Mouse (Mus musculus) forebrain, postnatal 0 days (tissue): ENCODE data around the gene Exoc6b. TPM values are rescaled to one million over a fixed set of nuclear protein-coding genes. Genes with fewer than 3 reads are reported as not detected.

ENCODE experiments used
- ATAC-seq: fragments of 200-750 bp; cut with Nextera tagmentation; 2 replicates; pipeline ENCODE4 v1.8.0; 2017; ENCODE audit warnings: mild to moderate bottlenecking, moderate library complexity
- DNase-seq: peaks from one replicate; pipeline ENCODE4 v3.0.0-alpha.2; 2015
- H3K27ac ChIP-seq: fragments of 300-500 bp; sonication (generic); 2 replicates; pipeline ENCODE4 v1.5.1; 2014; ENCODE audit warnings: low read depth, mild to moderate bottlenecking, antibody characterized with exemption, low read length, moderate library complexity, mixed read lengths
- H3K27me3 ChIP-seq: fragments of 300-500 bp; sonication (generic); 2 replicates; pipeline ENCODE4 v1.6.1; 2014; ENCODE audit warnings: mild to moderate bottlenecking, low read length, mixed read lengths; ENCODE audit not compliant: insufficient read depth
- H3K36me3 ChIP-seq: fragments of 300-500 bp; sonication (generic); 2 replicates; pipeline ENCODE4 v1.6.1; 2014; ENCODE audit warnings: mild to moderate bottlenecking, moderate library complexity; ENCODE audit not compliant: insufficient read depth
- H3K4me1 ChIP-seq: fragments of 300-500 bp; sonication (generic); 2 replicates; pipeline ENCODE4 v1.6.1; 2014; ENCODE audit warnings: antibody characterized with exemption; ENCODE audit not compliant: insufficient read depth
- H3K4me2 ChIP-seq: fragments of 300-500 bp; sonication (generic); 2 replicates; pipeline ENCODE4 v1.6.1; 2014; ENCODE audit warnings: low read depth, mild to moderate bottlenecking, moderate library complexity
- H3K4me3 ChIP-seq: fragments of 300-500 bp; sonication (generic); 2 replicates; pipeline ENCODE4 v1.5.1; 2014; ENCODE audit warnings: low read depth, low read length, mixed read lengths
- H3K9ac ChIP-seq: fragments of 300-500 bp; sonication (generic); 2 replicates; pipeline ENCODE4 v1.6.1; 2014; ENCODE audit warnings: mild to moderate bottlenecking
- H3K9me3 ChIP-seq: fragments of 300-500 bp; sonication (generic); 2 replicates; pipeline ENCODE4 v1.6.1; 2016; ENCODE audit warnings: low read length
- CTCF ChIP-seq: sonication (generic); IDR thresholded peaks from 2 replicates; pipeline ENCODE4 v1.5.1; 2016; ENCODE audit warnings: antibody characterized with exemption, control low read depth, low read depth
- WGBS: fragments of 180-500 bp; shearing (Covaris S2); extraction: QIAGEN DNeasy Blood & Tissue Kit; methylation state at CpG from one replicate; pipeline ENCODE4 v1.1.7; 2014; 5-methylcytosine and 5-hydroxymethylcytosine counted together
- polyA plus RNA-seq: library from polyadenylated mRNA; unstranded; fragments of >200 nt; fragmentation: Nextera tagmentation; extraction: Ambion mirVana; gene quantifications from 2 replicates; pipeline ENCODE4 v1.2.1, GENCODE M21; 2015
- total RNA-seq: library from RNA; depleted of rRNA; stranded (reverse); fragments of >200 nt; gene quantifications from 2 replicates; pipeline ENCODE4 v1.2.3, GENCODE M21; 2014

The Exoc6b gene
- total and polyA plus RNA-seq, 2 experiments from 2014 or later = 37.7 to 46.2 TPM

DNA sequence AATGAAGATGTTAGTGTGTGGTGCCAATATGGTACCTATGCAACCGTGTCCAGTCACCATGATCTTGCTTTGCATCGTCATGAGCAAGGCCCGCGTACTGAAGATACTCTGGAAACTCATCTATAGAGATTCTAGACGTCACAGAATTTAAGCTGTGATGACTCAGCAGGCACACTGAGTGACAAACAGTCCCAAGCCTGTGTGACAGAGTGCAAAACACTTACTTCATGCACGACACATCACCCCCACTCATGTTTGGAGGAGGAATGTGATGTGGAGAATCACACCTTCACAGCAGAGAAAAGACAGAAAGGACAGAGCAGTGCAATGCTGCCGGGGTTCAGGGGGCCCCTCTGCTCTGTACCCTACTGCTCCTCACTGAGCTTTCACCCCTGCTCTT, 261.8 kb downstream of the Exoc6b start:
- no peaks in the 10 kb centered on the region for H3K27me3 ChIP-seq
- no peak overlapping the region for H3K4me2 ChIP-seq
- no peak overlapping the region for H3K4me3 ChIP-seq
- DNase-seq = no peak
- H3K9me3 ChIP-seq = no peaks in the 10 kb centered on the region
- H3K4me1 ChIP-seq = no peaks in the 10 kb centered on the region
- TF ChIP-seq CTCF = no peak
- H3K9ac ChIP-seq = no peak overlapping the region
- 88% methylated on average over 7 of the region's 7 CpGs for WGBS
- 0 out of 2 replicates have a peak, but pooled peaks cover 6% of the 10 kb centered on the region for H3K36me3 ChIP-seq
- ATAC-seq = no peak
- no peak overlapping the region for H3K27ac ChIP-seq

DNA sequence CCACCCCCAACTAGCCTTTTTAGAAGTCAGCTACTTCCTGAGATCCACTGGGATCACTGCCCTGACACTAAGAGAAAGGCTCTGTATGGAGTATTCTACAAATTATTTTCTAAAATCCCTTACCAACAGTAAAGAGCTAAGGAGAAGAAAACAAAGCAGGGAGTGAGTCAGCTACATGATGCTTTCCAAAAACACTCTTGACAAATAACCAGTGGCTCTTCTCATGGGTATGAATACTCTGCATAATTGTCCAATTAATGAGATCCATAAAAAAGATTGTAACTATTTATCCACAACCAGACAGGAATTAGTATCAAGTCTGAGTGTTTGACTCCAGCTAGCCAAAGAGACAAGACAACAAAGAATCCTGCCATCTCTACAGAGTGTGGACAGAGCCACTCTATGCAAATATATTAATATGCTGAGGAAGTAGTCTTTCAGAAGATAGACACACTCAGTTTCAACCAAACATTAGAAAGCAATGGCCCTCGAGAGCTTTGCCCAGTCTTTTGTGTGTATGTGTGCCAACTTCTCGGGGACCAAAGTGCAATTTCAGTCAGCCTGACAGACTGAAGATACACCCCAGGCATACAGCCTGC, 263.1 kb downstream of the Exoc6b start:
- H3K9me3 ChIP-seq = no peaks in the 10 kb centered on the region
- no peaks in the 10 kb centered on the region for H3K27me3 ChIP-seq
- H3K36me3 ChIP-seq = no peaks in the 10 kb centered on the region
- no peak overlapping the region for H3K9ac ChIP-seq
- ATAC-seq (no peak), DNase-seq (no peak)
- no peak for TF ChIP-seq CTCF
- no peaks in the 10 kb centered on the region for H3K4me1 ChIP-seq
- no peak overlapping the region for H3K27ac ChIP-seq
- no peak overlapping the region for H3K4me2 ChIP-seq
- H3K4me3 ChIP-seq = no peak overlapping the region
- 32% methylated on average over 2 of the region's 2 CpGs for WGBS

DNA sequence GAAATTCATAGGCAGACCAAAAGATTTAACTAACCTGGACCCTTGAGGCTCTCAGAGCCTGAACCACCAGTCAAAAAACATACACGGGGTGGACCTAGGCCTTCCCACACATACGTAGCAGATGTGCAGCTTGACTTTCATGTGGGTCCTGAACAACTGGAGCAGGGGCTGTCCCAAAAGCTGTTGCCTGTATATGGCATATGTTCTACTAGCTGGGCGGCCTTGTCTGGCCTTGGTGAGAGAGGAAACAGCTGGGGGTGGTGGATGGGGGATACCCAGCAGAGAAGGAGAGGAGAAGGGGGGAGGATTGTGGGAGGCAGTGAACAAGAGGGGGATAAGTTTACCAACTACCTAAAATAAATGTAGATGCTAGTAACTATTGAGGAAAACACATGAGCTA, 270.6 kb downstream of the Exoc6b start:
- 100% methylated on average over 3 of the region's 3 CpGs for WGBS
- H3K9ac ChIP-seq = no peak overlapping the region
- H3K27ac ChIP-seq = no peak overlapping the region
- H3K27me3 ChIP-seq = no peaks in the 10 kb centered on the region
- no peak for TF ChIP-seq CTCF
- H3K36me3 ChIP-seq = no peaks in the 10 kb centered on the region
- no peak overlapping the region for H3K4me2 ChIP-seq
- no peaks in the 10 kb centered on the region for H3K9me3 ChIP-seq
- H3K4me1 ChIP-seq = no peaks in the 10 kb centered on the region
- DNase-seq (no peak), ATAC-seq (no peak)
- no peak overlapping the region for H3K4me3 ChIP-seq

DNA sequence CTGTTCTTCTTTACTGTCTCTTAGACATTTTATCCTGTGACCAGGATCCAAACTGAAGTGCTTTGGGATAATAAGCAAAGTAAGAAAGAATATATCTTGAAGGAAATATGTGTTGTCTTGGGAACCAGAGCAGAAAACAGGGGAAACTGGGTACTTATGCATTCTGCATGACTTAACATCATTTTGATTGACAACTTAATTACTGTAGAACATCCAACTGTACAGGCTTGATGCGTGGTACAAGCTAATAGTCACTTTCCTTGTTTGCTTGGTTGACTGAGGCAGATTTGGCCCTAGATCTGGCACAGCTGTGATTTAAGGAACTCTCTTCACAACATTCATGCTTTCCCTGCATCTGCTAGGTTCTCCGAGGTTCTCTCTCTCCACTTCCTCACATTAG, 285.3 kb downstream of the Exoc6b start:
- H3K4me1 ChIP-seq = no peaks in the 10 kb centered on the region
- DNase-seq = peak; percentile 2
- no peak overlapping the region for H3K4me2 ChIP-seq
- peak; percentile 72 for ATAC-seq
- no peak overlapping the region for H3K9ac ChIP-seq
- 38% methylated on average over 2 of the region's 2 CpGs for WGBS
- H3K27ac ChIP-seq = no peak overlapping the region
- H3K27me3 ChIP-seq = no peaks in the 10 kb centered on the region
- no peak overlapping the region for H3K4me3 ChIP-seq
- no peaks in the 10 kb centered on the region for H3K9me3 ChIP-seq
- no peaks in the 10 kb centered on the region for H3K36me3 ChIP-seq
- TF ChIP-seq CTCF = no peak

DNA sequence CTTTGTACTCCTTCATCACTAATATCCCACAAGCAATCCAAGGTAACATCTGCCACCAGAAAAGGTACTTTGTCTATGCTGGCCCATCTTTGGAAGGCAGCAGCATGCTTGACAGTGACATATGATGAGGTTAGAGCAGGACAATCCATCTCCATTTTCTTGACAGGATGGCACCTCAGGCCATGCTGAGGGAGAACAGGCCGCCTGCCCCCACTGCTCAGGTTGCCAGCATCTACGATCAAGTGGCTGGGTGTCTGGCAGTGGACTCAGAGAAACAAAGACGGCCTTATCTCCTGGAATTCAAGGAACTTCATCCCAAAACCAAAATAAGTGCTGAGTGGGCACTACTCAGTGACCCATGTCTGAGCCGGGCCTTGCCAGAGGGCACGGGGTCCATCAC, 289.3 kb downstream of the Exoc6b start:
- no peaks in the 10 kb centered on the region for H3K9me3 ChIP-seq
- H3K4me2 ChIP-seq = no peak overlapping the region
- DNase-seq (no peak), ATAC-seq (no peak)
- no peaks in the 10 kb centered on the region for H3K27me3 ChIP-seq
- no peak for TF ChIP-seq CTCF
- H3K4me3 ChIP-seq = no peak overlapping the region
- WGBS = 84% methylated on average over 5 of the region's 5 CpGs
- no peak overlapping the region for H3K9ac ChIP-seq
- no peaks in the 10 kb centered on the region for H3K36me3 ChIP-seq
- H3K27ac ChIP-seq = no peak overlapping the region
- H3K4me1 ChIP-seq = no peaks in the 10 kb centered on the region

DNA sequence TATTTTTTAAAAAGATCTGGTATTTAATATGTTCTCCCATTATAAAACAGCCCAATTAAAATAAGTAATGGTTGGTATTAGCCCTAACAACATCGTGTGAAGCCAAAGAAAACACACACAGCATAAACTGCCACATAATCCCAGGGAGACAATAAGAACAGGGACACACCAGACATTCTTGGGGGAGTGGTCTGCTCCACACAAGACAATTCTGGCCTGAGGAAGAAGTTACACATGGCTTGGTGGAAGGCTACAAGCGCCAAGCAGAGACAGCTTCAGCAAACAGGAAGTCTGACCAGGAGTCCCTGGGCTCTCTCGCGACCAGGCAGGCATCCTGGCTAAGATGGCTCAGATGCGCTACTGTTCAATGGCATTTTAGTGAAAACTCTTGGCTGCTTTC, 290.3 kb downstream of the Exoc6b start:
- DNase-seq = no peak
- 64% methylated on average over 5 of the region's 5 CpGs for WGBS

DNA sequence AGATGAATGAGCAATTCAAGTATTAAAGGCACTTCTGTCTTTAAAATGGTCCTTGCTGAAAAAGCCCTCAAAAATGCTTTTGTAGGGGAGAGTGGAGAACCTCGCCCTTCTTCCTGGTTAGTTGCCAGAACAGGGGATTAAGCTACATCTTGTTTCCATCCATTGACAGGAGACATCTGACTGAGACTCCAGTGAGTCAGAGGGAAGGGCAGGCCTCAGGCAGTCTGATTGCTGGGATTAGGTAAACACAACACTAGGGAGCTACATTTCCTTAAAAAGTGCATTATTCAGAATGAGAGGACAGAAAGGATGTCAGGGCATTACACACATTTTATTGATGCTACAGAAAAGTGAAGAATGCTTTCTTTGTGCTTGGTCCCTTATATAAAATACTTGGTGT, 293.4 kb downstream of the Exoc6b start:
- no peak for TF ChIP-seq CTCF
- Histone ChIP-seq H3K27me3 (no peaks in the 10 kb centered on the region), H3K36me3 (no peaks in the 10 kb centered on the region), H3K9ac (no peak overlapping the region), H3K4me2 (no peak overlapping the region), H3K4me3 (no peak overlapping the region), H3K9me3 (no peaks in the 10 kb centered on the region), H3K27ac (no peak overlapping the region), H3K4me1 (no peaks in the 10 kb centered on the region)
- WGBS = 9% methylated on average over 1 of the region's 1 CpGs
- ATAC-seq (no peak), DNase-seq (no peak)

More for the DNA sequence above, 290.3 kb downstream of the Exoc6b start:
- Histone ChIP-seq H3K4me2 (no peak overlapping the region), H3K9me3 (no peaks in the 10 kb centered on the region), H3K4me1 (no peaks in the 10 kb centered on the region), H3K4me3 (no peak overlapping the region), H3K36me3 (no peaks in the 10 kb centered on the region), H3K9ac (no peak overlapping the region), H3K27me3 (no peaks in the 10 kb centered on the region), H3K27ac (no peak overlapping the region)
- no peak for ATAC-seq
- no peak for TF ChIP-seq CTCF
